Mouse (Mus musculus) stomach, embryonic 16.5 days (tissue): ENCODE results near the gene Ubl5. TPM values are rescaled to one million over a fixed set of nuclear protein-coding genes. Genes with fewer than 3 reads are reported as not detected.
A peak's percentile ranks its signal among the peaks of the same experiment; 100 is the strongest.
"Not testable (repeated sequence)": the region's sequence is repeated elsewhere in the genome, so short reads cannot be mapped to it uniquely, and the experiment has no call there.

Source experiments
- ATAC-seq: fragments of 200-750 bp; cut with Nextera tagmentation; 2 replicates; pipeline ENCODE4 v1.8.0; 2017; ENCODE audit warnings: moderate number of reproducible peaks, moderate TSS enrichment; ENCODE audit not compliant: insufficient read depth, low FRiP score
- H3K27ac ChIP-seq: fragments of 300-500 bp; sonication (generic); 2 replicates; pipeline ENCODE4 v1.5.1; 2014; ENCODE audit warnings: low read length
- H3K27me3 ChIP-seq: fragments of 300-500 bp; sonication (generic); 2 replicates; pipeline ENCODE4 v1.6.1; 2014; ENCODE audit warnings: low read length, control low read depth, mixed read lengths; ENCODE audit not compliant: control insufficient read depth, insufficient read depth
- H3K36me3 ChIP-seq: fragments of 300-500 bp; sonication (generic); 2 replicates; pipeline ENCODE4 v1.6.1; 2014; ENCODE audit warnings: low read length; ENCODE audit not compliant: control insufficient read depth, insufficient read depth
- H3K4me1 ChIP-seq: fragments of 300-500 bp; sonication (generic); 2 replicates; pipeline ENCODE4 v1.6.1; 2014; ENCODE audit warnings: low read length, control low read depth, mixed read lengths; ENCODE audit not compliant: control insufficient read depth, insufficient read depth
- H3K4me2 ChIP-seq: fragments of 300-500 bp; sonication (generic); 2 replicates; pipeline ENCODE4 v1.6.1; 2014; ENCODE audit warnings: low read depth, low read length, mixed read lengths
- H3K4me3 ChIP-seq: fragments of 300-500 bp; sonication (generic); replicated peaks from 2 replicates; pipeline ENCODE4 v1.5.1; 2014; ENCODE audit warnings: mild to moderate bottlenecking, low read length
- H3K9ac ChIP-seq: fragments of 300-500 bp; sonication (generic); 2 replicates; pipeline ENCODE4 v1.6.1; 2014; ENCODE audit warnings: low read length
- H3K9me3 ChIP-seq: fragments of 300-500 bp; sonication (generic); replicated peaks from 2 replicates; pipeline ENCODE4 v1.6.1; 2016; ENCODE audit warnings: low read length, control low read depth; ENCODE audit not compliant: control insufficient read depth
- WGBS: fragments of 180-500 bp; shearing (Covaris S2); extraction: QIAGEN DNeasy Blood & Tissue Kit; methylation state at CpG from one replicate; pipeline ENCODE4 v1.1.7; 2014; 5-methylcytosine and 5-hydroxymethylcytosine counted together
- polyA plus RNA-seq: library from polyadenylated mRNA; unstranded; fragments of >200 nt; fragmentation: Nextera tagmentation; extraction: Ambion mirVana; gene quantifications from 2 replicates; pipeline ENCODE4 v1.2.1, GENCODE M21; 2015

Ubl5 gene
- polyA plus RNA-seq, 1 experiment from 2014 or later = 393 TPM

DNA sequence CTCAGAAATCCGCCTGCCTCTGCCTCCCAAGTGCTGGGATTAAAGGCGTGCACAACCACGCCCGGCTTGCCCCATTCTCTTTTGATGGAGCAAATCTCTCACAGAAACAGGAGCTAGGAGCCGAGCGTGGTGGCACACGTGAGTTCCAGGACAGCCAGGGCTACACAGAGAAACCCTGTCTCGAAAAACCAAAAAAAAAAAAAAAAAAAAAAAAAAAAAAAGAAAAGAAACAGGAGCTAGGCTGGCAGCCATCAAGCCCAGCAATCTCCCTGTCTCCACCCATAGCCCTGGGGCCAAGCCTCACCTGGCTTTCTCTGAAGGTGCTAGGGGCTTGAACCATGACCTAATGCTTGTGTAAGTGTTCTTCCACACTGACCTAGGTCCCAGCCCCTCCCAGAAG is 7.0 kb upstream of the Ubl5 start:
- H3K4me1 ChIP-seq, H3K9ac ChIP-seq, H3K36me3 ChIP-seq, ATAC-seq, H3K27ac ChIP-seq, H3K4me2 ChIP-seq, H3K27me3 ChIP-seq, H3K4me3 ChIP-seq, H3K9me3 ChIP-seq: not testable (repeated sequence)
- 90% methylated on average over 8 of the region's 8 CpGs for WGBS

DNA sequence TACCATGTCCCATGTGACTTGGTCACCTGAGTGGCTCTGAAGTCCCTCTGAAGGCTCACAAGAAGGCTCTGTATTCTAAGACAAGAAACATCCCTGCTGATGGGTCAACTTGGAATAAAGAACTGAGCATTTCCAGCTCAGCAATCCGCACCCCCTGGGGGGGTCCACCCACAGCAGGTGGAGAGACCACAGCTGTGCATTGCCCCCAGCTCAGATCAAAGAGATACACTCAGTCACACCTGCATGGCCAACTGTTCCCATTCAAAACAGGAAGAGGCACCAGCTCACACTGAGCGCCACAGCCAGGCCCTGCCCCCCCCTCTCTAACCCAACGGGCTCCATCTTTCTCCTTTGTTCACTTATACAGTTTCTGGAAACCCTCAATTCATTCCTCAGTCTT is 6.4 kb upstream of the Ubl5 start:
- H3K4me1 ChIP-seq = peaks cover 6% of the 10 kb centered on the region
- 0 out of 2 replicates have a peak, but pooled peaks cover 3% of the 10 kb centered on the region for H3K9me3 ChIP-seq
- no peak overlapping the region for H3K27ac ChIP-seq
- ATAC-seq = peak; percentile 30; the same call in 1 of the 2 replicates
- H3K36me3 ChIP-seq = 0 out of 2 replicates have a peak, but pooled peaks cover 3% of the 10 kb centered on the region
- no peak overlapping the region for H3K9ac ChIP-seq
- H3K4me2 ChIP-seq = no peak overlapping the region
- no peaks in the 10 kb centered on the region for H3K27me3 ChIP-seq
- 62% methylated on average over 3 of the region's 3 CpGs for WGBS
- H3K4me3 ChIP-seq = no peak overlapping the region

DNA sequence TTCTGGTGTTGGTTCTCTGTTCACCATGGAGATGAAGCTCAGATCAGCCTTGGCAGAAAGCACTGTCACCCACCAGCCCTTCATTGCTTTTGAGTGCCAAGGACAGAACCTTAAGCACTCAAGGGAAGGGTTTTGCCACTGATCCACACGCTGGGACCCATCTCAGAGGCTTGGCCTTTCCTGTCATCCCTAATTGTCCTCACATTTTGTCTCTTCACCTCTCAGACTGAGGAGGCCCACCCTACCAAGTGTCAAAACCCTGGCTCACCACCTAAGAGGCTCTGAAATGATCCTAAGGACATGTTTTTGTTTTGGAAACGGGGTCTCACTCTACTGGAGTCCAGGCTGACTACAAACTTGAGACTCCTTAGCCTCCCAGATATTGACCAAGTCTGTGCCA is 5.9 kb upstream of the Ubl5 start:
- Histone ChIP-seq H3K4me3 (no peak overlapping the region), H3K36me3 (0 out of 2 replicates have a peak, but pooled peaks cover 3% of the 10 kb centered on the region), H3K27me3 (no peaks in the 10 kb centered on the region), H3K9ac (no peak overlapping the region), H3K4me1 (peaks cover 8% of the 10 kb centered on the region), H3K4me2 (no peak overlapping the region), H3K27ac (no peak overlapping the region), H3K9me3 (0 out of 2 replicates have a peak, but pooled peaks cover under 1% of the 10 kb centered on the region)
- WGBS = 87% methylated on average over 2 of the region's 2 CpGs
- no peak for ATAC-seq

DNA sequence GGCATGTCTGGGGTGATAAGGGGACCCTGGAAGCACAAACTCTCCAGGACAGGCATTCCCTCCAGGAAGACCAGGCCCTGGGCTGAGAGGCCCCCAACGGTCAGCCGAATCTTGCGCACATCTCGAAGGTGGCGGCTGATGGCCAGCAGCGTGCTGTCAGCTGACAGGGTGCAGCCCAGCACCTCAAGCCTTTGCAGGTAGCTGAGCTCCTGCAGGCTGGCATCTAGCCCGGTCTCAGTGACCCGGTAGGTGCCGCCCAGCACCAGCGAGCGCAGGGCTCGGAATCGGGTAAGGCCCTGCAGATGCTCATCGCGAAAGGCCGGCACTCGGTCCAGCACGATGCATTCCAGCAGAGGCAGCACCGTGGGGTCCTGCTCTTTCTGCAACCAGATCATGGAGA is 4.1 kb upstream of the Ubl5 start:
- H3K4me2 ChIP-seq = no peak overlapping the region
- peaks cover 12% of the 10 kb centered on the region for H3K4me1 ChIP-seq
- ATAC-seq = no peak
- 0 out of 2 replicates have a peak, but pooled peaks cover 3% of the 10 kb centered on the region for H3K36me3 ChIP-seq
- no peaks in the 10 kb centered on the region for H3K27me3 ChIP-seq
- no peaks in the 10 kb centered on the region for H3K9me3 ChIP-seq
- H3K27ac ChIP-seq = no peak overlapping the region
- WGBS = 94% methylated on average over 19 of the region's 19 CpGs
- no peak overlapping the region for H3K4me3 ChIP-seq
- no peak overlapping the region for H3K9ac ChIP-seq

DNA sequence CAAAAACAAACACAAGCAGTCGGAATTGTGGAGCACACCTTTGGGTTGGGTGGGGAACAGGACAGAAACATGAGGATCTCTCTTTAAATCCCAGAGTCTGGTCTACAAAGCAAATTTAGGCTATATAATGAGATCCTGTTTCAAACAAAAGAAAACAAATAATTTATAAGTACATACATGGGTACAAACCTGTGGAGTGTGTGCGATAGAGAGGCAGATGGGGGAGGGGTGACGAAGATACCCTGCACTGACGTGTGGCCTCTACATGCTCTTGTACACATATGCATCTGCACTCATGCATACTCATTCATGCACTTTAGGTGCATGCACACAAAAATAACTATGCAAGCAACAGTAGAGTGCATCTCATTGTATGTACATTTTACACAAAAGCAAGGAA is 3.2 kb upstream of the Ubl5 start:
- H3K4me1 ChIP-seq = peaks cover 13% of the 10 kb centered on the region
- no peak overlapping the region for H3K4me3 ChIP-seq
- H3K9me3 ChIP-seq = no peaks in the 10 kb centered on the region
- H3K27me3 ChIP-seq = no peaks in the 10 kb centered on the region
- no peak overlapping the region for H3K4me2 ChIP-seq
- H3K27ac ChIP-seq = no peak overlapping the region
- H3K36me3 ChIP-seq = 0 out of 2 replicates have a peak, but pooled peaks cover 3% of the 10 kb centered on the region
- ATAC-seq = no peak
- H3K9ac ChIP-seq = no peak overlapping the region
- WGBS = 83% methylated on average over 4 of the region's 4 CpGs

DNA sequence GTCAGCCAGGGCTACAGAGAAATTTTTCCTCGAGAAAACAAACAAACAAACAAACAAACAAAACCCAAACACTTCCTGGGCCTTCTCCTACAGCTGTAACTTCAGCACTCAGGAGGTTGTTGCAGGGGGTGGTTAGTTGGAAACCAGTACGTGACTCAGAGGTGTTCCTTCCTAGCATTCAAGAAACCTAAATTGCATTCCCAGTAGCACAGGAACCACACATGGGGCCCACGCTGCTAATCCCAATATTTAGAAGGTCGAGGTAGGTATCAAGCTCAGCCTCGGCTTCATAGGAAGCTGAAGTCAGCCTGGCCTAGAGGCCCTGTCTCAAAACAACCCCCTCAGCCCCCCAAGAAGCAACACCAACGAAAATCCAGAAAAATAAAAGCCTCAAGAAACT is 1.2 kb upstream of the Ubl5 start:
- H3K4me2 ChIP-seq = peak overlapping the region; percentile 88
- no peaks in the 10 kb centered on the region for H3K27me3 ChIP-seq
- peak overlapping the region; percentile 93 for H3K4me3 ChIP-seq
- H3K36me3 ChIP-seq = peaks cover 3% of the 10 kb centered on the region; the same call in 1 of the 2 replicates
- peak overlapping the region; percentile 90 for H3K9ac ChIP-seq
- WGBS = 14% methylated on average over 6 of the region's 6 CpGs
- no peak for ATAC-seq
- peaks cover 16% of the 10 kb centered on the region for H3K4me1 ChIP-seq
- H3K27ac ChIP-seq = peak overlapping the region; percentile 94
- H3K9me3 ChIP-seq = no peaks in the 10 kb centered on the region

DNA sequence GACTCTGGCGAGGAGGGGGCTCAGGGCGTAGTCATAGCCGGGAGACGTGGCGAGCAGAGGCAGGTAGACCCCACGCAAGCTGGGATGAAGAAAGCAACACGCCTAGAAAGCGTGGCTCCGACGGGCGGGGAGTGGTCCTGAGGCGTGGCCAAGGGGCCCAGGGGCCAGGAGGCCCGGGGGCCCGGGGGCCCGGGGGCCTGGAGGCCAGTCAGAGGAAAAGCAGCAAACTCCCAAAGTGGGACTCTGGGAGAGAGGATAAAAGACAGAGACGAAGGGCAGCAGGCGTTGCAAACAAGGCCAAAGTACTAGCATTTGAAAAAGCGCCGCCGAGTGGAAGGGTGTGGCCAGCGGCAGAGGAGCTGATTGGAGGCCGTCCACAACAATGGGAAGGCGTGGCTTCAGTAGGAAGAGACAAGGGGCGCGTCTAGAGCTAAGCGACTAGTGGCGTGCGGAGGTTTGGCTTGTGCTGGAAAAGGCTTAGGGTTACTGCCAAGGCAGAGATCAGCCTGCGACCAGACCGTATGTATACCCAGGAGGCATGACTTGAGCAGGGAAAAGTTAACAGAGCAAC is 303 bp downstream of the Ubl5 start:
- Histone ChIP-seq H3K4me1 (peaks cover 16% of the 10 kb centered on the region), H3K9me3 (no peaks in the 10 kb centered on the region), H3K27me3 (no peaks in the 10 kb centered on the region), H3K27ac (peak overlapping the region; percentile 98), H3K9ac (peak overlapping the region; percentile 90), H3K36me3 (peaks cover 3% of the 10 kb centered on the region; the same call in 1 of the 2 replicates), H3K4me3 (peak overlapping the region; percentile 93), H3K4me2 (peak overlapping the region; percentile 88)
- ATAC-seq = peak; percentile 80
- 1% methylated on average over 30 of the region's 30 CpGs for WGBS

DNA sequence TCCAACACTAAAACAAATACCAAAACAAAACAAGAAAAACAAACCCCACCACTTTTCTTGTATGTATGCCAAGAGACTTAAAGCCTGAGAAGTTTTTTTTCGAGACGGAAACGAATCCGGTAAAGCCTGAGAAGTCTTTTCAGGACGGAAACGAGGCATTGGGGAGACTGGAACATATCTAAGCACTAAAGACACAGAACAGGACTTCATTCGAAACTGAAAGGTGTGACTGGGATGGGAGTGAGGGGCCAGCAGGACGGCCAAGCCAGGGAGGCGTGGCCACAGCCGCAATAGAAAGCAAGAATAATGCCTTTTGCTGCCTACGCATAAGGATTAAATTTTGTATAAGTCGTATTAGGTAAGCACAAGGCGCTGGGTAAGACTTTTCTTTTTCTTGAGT is 1.1 kb downstream of the Ubl5 start:
- Histone ChIP-seq H3K9ac (peak overlapping the region; percentile 90), H3K27me3 (no peaks in the 10 kb centered on the region), H3K4me3 (peak overlapping the region; percentile 93), H3K9me3 (no peaks in the 10 kb centered on the region), H3K27ac (peak overlapping the region; percentile 98), H3K4me2 (peak overlapping the region; percentile 88), H3K36me3 (no peaks in the 10 kb centered on the region; the same call in 1 of the 2 replicates), H3K4me1 (peaks cover 16% of the 10 kb centered on the region)
- 4% methylated on average over 13 of the region's 13 CpGs for WGBS
- no peak for ATAC-seq

- Histone ChIP-seq H3K27ac (peak within 1 kb of the TSS; percentile 98), H3K9me3 (no peaks in the 10 kb centered on the region), H3K36me3 (no peaks in the 10 kb centered on the region; the same call in 1 of the 2 replicates), H3K9ac (peak within 1 kb of the TSS; percentile 90), H3K27me3 (no peaks in the 10 kb centered on the region), H3K4me1 (peaks cover 16% of the 10 kb centered on the region), H3K4me3 (peak within 1 kb of the TSS; percentile 93), H3K4me2 (peak within 1 kb of the TSS; percentile 88)
- ATAC-seq = no peak
- WGBS = under 1% methylated on average over 43 of the region's 43 CpGs
Measured at GRCm38 (mm10) chr9:20644360-20645081, 1.8 kb downstream of the Ubl5 start, which contains the start of gene Fbxl12. Gene Fbxl12 (minus strand): TSS chr9:20644767.
